Mouse (Mus musculus) CH12.LX (cell line): ENCODE results near the gene Nhlrc1.

Experiments used
- CHD2 ChIP-seq: IDR thresholded peaks from 2 replicates; pipeline ENCODE4 v1.6.1; 2011; ENCODE audit warnings: low read length, improper control_type of control experiment
- CTCF ChIP-seq, 2 experiments: IDR thresholded peaks in 1 of 2; conservative IDR thresholded peaks in 1 of 2; 2 replicates each; pipeline ENCODE4 v1.5.1; 2011 to 2012; ENCODE audit warnings: low read depth in 2 of 2, low read length in 2 of 2, improper control_type of control experiment in 1 of 2, inconsistent platforms in 1 of 2, mild to moderate bottlenecking in 1 of 2, moderate library complexity in 1 of 2
- E2F4 ChIP-seq: IDR thresholded peaks from 2 replicates; pipeline ENCODE4 v1.6.1; 2011; ENCODE audit warnings: low read depth, low read length, improper control_type of control experiment; ENCODE audit not compliant: insufficient replicate concordance
- EP300 ChIP-seq: IDR thresholded peaks from 2 replicates; pipeline ENCODE4 v1.6.1; 2011; ENCODE audit warnings: low read length, improper control_type of control experiment
- MAFK ChIP-seq: IDR thresholded peaks from 2 replicates; pipeline ENCODE4 v1.6.1; 2011; ENCODE audit warnings: low read length, improper control_type of control experiment; ENCODE audit not compliant: insufficient replicate concordance
- MAX ChIP-seq: IDR thresholded peaks from 2 replicates; pipeline ENCODE4 v1.6.1; 2011; ENCODE audit warnings: low read length, improper control_type of control experiment
- MXI1 ChIP-seq: IDR thresholded peaks from 2 replicates; pipeline ENCODE4 v1.6.1; 2011; ENCODE audit warnings: mild to moderate bottlenecking, low read depth, low read length, improper control_type of control experiment
- NELFE ChIP-seq: IDR thresholded peaks from 2 replicates; pipeline ENCODE4 v1.6.1; 2011; ENCODE audit warnings: low read depth, low read length, improper control_type of control experiment
- POLR2A ChIP-seq: IDR thresholded peaks from 2 replicates; pipeline ENCODE4 v1.6.1; 2011; ENCODE audit warnings: low read depth, mild to moderate bottlenecking, improper control_type of control experiment, low read length
- RAD21 ChIP-seq: IDR thresholded peaks from 2 replicates; pipeline ENCODE4 v1.6.1; 2011; ENCODE audit warnings: low read depth, mild to moderate bottlenecking, low read length, improper control_type of control experiment, moderate library complexity
- TBP ChIP-seq: conservative IDR thresholded peaks from 2 replicates; pipeline ENCODE4 v1.6.1; 2011; ENCODE audit warnings: low read depth, low read length, improper control_type of control experiment
- ZMIZ1 ChIP-seq: IDR thresholded peaks from 2 replicates; pipeline ENCODE4 v1.6.1; 2012; ENCODE audit warnings: low read depth, mild to moderate bottlenecking, inconsistent platforms, low read length, improper control_type of control experiment

DNA sequence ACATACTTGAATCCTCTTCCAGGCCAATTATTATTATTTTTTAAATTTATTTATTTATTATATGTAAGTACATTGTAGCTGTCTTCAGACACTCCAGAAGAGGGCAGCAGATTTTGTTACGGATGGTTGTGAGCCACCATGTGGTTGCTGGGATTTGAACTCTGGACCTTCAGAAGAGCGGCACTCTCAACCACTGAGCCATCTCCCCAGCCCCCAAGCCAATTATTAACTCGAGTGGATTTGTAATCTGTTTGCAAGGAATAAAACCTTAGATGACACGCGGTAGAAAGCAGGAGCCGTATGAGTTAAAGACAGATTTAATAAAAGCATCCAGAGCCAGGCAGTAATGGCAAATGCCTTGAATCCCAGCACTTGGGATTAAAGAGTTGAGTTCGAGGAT lies 5.1 kb upstream of the Nhlrc1 start:
- TF ChIP-seq RAD21 (no peak), TBP (no peak), ZMIZ1 (no peak), E2F4 (no peak), MXI1 (no peak), POLR2A (no peak), NELFE (no peak), EP300 (no peak), MAFK (no peak), CTCF (conservative IDR thresholded peaks at IDR 0.05 in 1 of 2, IDR thresholded peaks at IDR 0.05 in 1 of 2; ENCODE audit: low read depth in 2 of 2, low read length in 2 of 2) (no peak), CHD2 (no peak), MAX (no peak)
